Mouse (Mus musculus) liver, embryonic 12.5 days (tissue): ENCODE results near the gene Trmt6. TPM values are rescaled to one million over a fixed set of nuclear protein-coding genes. Genes with fewer than 3 reads are reported as not detected.
A peak's percentile ranks its signal among the peaks of the same experiment; 100 is the strongest.

Experiments
- ATAC-seq: fragments of 200-750 bp; cut with Nextera tagmentation; 2 replicates; pipeline ENCODE4 v1.8.0; 2017; ENCODE audit warnings: moderate number of reproducible peaks, mild to moderate bottlenecking, moderate library complexity
- H3K27ac ChIP-seq: fragments of 300-500 bp; sonication (generic); 2 replicates; pipeline ENCODE4 v1.5.1; 2016; ENCODE audit warnings: mild to moderate bottlenecking
- H3K27me3 ChIP-seq: fragments of 300-500 bp; sonication (generic); replicated peaks from 2 replicates; pipeline ENCODE4 v1.6.1; 2016; ENCODE audit warnings: mild to moderate bottlenecking, moderate library complexity
- H3K36me3 ChIP-seq: fragments of 300-500 bp; sonication (generic); 2 replicates; pipeline ENCODE4 v1.6.1; 2016; ENCODE audit warnings: mild to moderate bottlenecking, moderate library complexity
- H3K4me1 ChIP-seq: fragments of 300-500 bp; sonication (generic); 2 replicates; pipeline ENCODE4 v1.6.1; 2016
- H3K4me2 ChIP-seq: fragments of 300-500 bp; sonication (generic); 2 replicates; pipeline ENCODE4 v1.6.1; 2016; ENCODE audit warnings: mild to moderate bottlenecking, moderate library complexity
- H3K4me3 ChIP-seq: fragments of 300-500 bp; sonication (generic); 2 replicates; pipeline ENCODE4 v1.5.1; 2016; ENCODE audit warnings: mild to moderate bottlenecking, moderate library complexity
- H3K9ac ChIP-seq: fragments of 300-500 bp; sonication (generic); 2 replicates; pipeline ENCODE4 v1.6.1; 2016; ENCODE audit warnings: mild to moderate bottlenecking, moderate library complexity
- H3K9me3 ChIP-seq: fragments of 300-500 bp; sonication (generic); replicated peaks from 2 replicates; pipeline ENCODE4 v1.6.1; 2016; ENCODE audit warnings: mild to moderate bottlenecking, moderate library complexity
- WGBS: fragments of 180-500 bp; shearing (Covaris S2); methylation state at CpG from one replicate; pipeline ENCODE4 v1.1.7; 2016; ENCODE audit not compliant: insufficient replicate concordance; 5-methylcytosine and 5-hydroxymethylcytosine counted together
- polyA plus RNA-seq: library from polyadenylated mRNA; unstranded; fragments of >200 nt; fragmentation: Nextera tagmentation; extraction: Ambion mirVana; gene quantifications from 2 replicates; pipeline ENCODE4 v1.2.1, GENCODE M21; 2016

The Trmt6 gene
- polyA plus RNA-seq, 1 experiment from 2014 or later, result 25.0 TPM

DNA sequence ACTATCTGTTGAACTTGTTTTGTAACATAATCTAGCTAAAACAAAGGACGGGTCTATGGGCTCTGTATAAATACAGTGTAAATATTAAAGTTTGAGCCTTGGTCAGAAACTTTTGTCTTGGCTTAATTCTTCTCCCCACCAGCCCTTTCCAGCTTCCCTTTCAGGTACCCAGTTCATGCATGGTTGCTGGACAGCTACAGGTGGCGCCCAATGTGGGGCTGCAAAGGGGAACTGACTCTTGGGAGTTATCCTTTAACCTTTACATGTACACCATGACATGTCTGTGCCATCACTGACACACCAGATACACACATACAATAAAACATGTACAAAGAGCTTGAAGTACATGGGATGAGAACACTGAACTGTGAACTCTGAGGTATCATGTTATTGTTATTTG, 12.9 kb downstream of the Trmt6 start:
- no peak overlapping the region for H3K9ac ChIP-seq
- H3K4me3 ChIP-seq, result no peak overlapping the region
- 79% methylated on average over 2 of the region's 2 CpGs for WGBS
- H3K36me3 ChIP-seq, result peaks cover 53% of the 10 kb centered on the region
- no peak overlapping the region for H3K27ac ChIP-seq
- ATAC-seq, result no peak
- no peaks in the 10 kb centered on the region for H3K27me3 ChIP-seq
- H3K4me1 ChIP-seq, result no peaks in the 10 kb centered on the region
- H3K4me2 ChIP-seq, result no peak overlapping the region
- H3K9me3 ChIP-seq, result 0 out of 2 replicates have a peak, but pooled peaks cover 4% of the 10 kb centered on the region

DNA sequence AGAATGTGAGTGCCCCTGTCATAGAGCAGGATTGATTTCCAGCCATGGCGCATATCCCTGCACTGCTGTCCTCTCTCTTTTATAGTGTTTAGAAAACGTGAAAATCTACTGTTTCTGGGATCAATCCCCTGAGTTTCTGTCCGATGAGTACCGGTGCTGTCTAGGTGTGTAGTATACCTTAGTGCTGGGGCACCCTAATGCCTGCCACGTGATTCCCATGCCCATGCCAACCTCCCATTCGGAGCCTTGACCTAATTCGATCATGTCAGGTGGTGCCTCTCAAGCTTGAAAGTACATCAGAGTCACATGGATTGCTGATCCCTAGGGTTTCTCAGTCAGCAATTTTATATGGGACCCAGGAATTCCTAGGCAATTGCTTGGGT, 21.7 kb downstream of the Trmt6 start:
- no peak for ATAC-seq
- Histone ChIP-seq H3K4me1 (no peaks in the 10 kb centered on the region), H3K9me3 (no peaks in the 10 kb centered on the region), H3K36me3 (no peaks in the 10 kb centered on the region), H3K27me3 (no peaks in the 10 kb centered on the region), H3K27ac (no peak overlapping the region), H3K9ac (no peak overlapping the region), H3K4me2 (no peak overlapping the region), H3K4me3 (no peak overlapping the region)
- WGBS, result 69% methylated on average over 7 of the region's 7 CpGs

DNA sequence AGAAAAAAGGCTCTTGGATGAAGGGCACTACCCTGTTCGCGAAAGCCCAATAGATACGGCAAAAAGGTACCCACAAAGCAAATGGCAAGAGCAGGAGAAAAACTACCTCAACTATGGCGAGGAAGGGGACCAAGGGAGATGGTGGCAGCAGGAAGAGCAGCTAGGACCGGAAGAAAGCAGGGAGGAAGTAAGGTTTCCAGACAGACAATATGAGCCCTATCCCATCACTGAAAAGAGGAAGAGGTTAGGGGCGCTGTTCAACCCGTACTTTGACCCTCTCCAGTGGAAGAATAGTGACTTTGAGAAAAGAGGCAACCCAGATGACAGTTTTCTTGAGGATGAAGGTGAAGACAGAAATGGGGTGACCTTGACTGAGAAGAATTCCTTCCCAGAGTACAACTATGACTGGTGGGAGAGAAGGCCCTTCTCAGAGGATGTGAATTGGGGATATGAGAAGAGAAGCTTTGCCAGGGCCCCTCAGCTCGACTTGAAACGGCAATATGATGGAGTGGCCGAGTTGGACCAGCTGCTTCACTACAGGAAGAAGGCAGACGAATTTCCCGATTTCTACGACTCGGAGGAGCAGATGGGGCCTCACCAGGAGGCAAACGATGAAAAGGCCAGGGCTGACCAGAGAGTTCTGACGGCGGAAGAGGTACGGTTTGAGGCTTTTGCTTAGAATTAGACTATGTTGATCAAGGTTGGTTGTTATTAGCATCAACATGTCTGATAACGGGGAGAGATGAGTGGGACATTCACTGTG, 22.2 kb downstream of the Trmt6 start:
- H3K27me3 ChIP-seq, result no peaks in the 10 kb centered on the region
- no peaks in the 10 kb centered on the region for H3K9me3 ChIP-seq
- no peak overlapping the region for H3K27ac ChIP-seq
- no peak for ATAC-seq
- H3K9ac ChIP-seq, result no peak overlapping the region
- 62% methylated on average over 19 of the region's 19 CpGs for WGBS
- H3K36me3 ChIP-seq, result no peaks in the 10 kb centered on the region
- no peaks in the 10 kb centered on the region for H3K4me1 ChIP-seq
- no peak overlapping the region for H3K4me3 ChIP-seq
- H3K4me2 ChIP-seq, result no peak overlapping the region

DNA sequence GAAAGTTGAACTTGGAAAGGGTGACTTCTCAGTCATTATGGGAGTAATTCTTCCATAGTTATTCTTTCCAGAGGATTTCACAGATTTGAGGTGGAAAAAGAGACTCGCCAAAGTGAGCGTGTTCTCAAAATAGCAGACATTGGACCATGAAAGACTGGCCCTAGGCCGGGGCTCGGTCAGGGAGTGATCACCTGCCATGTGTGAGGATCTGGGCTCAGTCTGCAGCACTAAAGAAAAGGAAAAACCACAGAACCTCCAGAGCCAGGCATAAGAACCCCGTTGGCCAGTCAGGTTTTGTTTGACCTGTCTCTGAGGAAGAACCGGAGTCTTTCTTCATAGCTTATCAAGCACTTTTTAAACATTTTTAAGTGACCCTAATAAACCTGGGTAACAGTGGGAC, 31.8 kb downstream of the Trmt6 start:
- H3K9ac ChIP-seq, result no peak overlapping the region
- H3K27ac ChIP-seq, result no peak overlapping the region
- ATAC-seq, result no peak
- H3K4me1 ChIP-seq, result peaks cover 5% of the 10 kb centered on the region; the same call in 1 of the 2 replicates
- WGBS, result 59% methylated on average over 6 of the region's 6 CpGs
- H3K4me2 ChIP-seq, result no peak overlapping the region
- H3K9me3 ChIP-seq, result no peaks in the 10 kb centered on the region
- H3K4me3 ChIP-seq, result no peak overlapping the region
- H3K27me3 ChIP-seq, result peaks cover 20% of the 10 kb centered on the region
- no peaks in the 10 kb centered on the region for H3K36me3 ChIP-seq

DNA sequence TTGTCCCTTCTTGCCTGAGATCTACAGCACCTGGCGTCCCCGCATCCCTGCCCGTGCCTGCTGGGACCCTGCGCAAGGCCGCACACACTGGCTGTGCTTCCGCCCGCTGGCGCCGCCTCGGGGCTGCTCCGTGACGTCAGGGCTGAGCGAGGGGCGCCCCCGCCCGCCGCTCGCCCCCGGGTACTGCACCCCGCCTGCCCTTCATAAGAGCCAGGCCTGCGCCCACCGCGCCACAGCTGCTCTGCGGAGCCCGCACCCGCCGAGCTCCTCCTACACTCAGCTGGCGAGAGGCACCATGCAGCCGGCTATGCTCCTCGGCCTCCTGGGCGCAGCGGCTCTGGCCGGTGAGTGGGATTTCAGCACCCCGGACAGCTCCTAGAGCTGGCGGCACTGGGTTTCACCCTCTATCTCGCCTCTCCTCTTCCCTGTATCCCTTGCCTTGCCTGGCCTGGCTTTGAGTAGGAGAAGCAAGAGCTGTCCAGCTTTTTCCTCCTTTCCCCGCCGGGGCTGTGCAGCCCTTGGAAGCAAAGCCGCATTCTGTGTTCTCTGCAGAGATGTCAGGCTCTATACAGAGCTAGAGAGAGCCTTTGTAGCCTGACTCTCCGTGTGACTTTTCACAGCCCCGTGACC, 34.3 kb downstream of the Trmt6 start:
- WGBS, result 2% methylated on average over 41 of the region's 41 CpGs
- Histone ChIP-seq H3K36me3 (no peaks in the 10 kb centered on the region), H3K9ac (no peak overlapping the region), H3K4me1 (peaks cover 5% of the 10 kb centered on the region; the same call in 1 of the 2 replicates), H3K4me2 (peak overlapping the region; percentile 69), H3K27ac (no peak overlapping the region), H3K27me3 (peaks cover 20% of the 10 kb centered on the region), H3K9me3 (no peaks in the 10 kb centered on the region), H3K4me3 (peak overlapping the region; percentile 40)
- ATAC-seq, result peak; percentile 76

DNA sequence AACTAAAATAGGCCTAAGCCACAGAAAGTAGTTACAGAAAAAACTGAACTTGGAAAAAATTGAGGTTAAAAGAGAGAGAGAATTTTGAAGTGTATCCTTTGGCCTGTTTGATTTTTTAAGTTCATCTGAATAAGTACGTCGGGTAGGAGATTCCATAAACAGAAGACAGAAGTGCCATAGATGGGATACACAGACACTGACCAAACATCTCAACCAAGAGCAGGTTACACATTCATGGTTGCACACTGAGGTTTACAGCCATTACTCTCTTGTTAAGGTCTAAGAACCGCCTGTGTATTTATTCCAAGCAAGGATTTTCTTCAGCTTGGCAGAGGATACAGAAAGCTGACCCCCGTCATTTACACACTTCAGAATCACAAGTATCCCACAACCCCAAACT, 34.9 kb downstream of the Trmt6 start, which contains the start of gene Chgb:
Gene Chgb (plus strand): TSS at position 301 of the 400 bp plus-strand sequence.
- Histone ChIP-seq H3K27ac (no peak within 1 kb of the TSS), H3K9ac (no peak within 1 kb of the TSS), H3K4me2 (peak within 1 kb of the TSS; percentile 69), H3K9me3 (no peaks in the 10 kb centered on the region), H3K36me3 (no peaks in the 10 kb centered on the region), H3K4me1 (peaks cover 5% of the 10 kb centered on the region; the same call in 1 of the 2 replicates), H3K4me3 (peak within 1 kb of the TSS; percentile 40), H3K27me3 (peaks cover 20% of the 10 kb centered on the region)
- 14% methylated on average over 4 of the region's 4 CpGs for WGBS
- no peak for ATAC-seq

DNA sequence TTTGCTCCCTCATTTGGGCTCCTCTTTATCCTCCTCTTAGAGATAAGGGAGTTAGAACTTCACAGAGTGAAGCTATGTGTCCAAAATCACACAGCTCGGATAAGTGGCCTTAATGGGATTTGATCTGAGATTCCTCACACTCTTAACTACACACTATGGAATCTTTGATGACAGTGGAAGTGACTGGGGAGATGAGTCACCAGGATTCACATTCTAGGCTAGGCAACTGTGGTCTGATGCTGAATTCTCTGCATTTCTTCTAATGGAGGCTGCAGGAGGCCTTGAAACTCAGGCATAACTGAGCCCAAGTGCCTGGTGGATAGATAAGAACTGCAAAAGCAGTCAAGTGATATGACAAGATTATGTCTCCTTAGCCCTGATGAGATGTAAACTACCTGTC, 45.0 kb downstream of the Trmt6 start:
- no peak overlapping the region for H3K27ac ChIP-seq
- no peak overlapping the region for H3K4me3 ChIP-seq
- H3K27me3 ChIP-seq, result no peaks in the 10 kb centered on the region
- H3K9ac ChIP-seq, result no peak overlapping the region
- no peaks in the 10 kb centered on the region for H3K36me3 ChIP-seq
- no peaks in the 10 kb centered on the region for H3K4me1 ChIP-seq
- no peak overlapping the region for H3K4me2 ChIP-seq
- no peak for ATAC-seq
- WGBS, result 32% methylated on average over 1 of the region's 1 CpGs
- no peaks in the 10 kb centered on the region for H3K9me3 ChIP-seq

DNA sequence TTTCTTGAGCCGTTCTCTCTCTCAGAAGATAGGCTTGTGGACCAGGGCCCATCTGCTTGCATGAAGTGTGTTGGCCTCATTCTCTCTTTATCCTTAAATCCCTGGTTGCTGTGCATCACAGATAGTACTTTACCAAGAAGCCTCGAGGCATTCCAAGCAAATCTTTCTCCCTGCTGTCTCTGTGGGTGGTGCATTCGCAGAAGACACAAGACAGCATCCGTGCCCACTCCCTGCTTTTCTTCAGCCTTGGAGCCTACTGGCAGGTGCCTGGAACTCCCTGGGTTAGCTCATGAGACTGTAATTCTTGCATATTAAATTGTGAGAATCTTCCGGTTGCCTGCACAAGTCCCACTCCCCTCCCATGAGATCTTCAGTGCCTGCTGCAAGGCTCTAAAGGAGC, 57.9 kb downstream of the Trmt6 start:
- Histone ChIP-seq H3K4me2 (no peak overlapping the region), H3K9me3 (no peaks in the 10 kb centered on the region), H3K36me3 (no peaks in the 10 kb centered on the region), H3K4me3 (no peak overlapping the region), H3K27me3 (no peaks in the 10 kb centered on the region), H3K9ac (no peak overlapping the region), H3K27ac (no peak overlapping the region), H3K4me1 (no peaks in the 10 kb centered on the region)
- 62% methylated on average over 5 of the region's 5 CpGs for WGBS
- no peak for ATAC-seq

Other genes with a start within 250 kb of the Trmt6 start
- gene Gpcpd1, start 228.3 kb downstream of the Trmt6 start, polyA plus RNA-seq, result 50.6 and 56.2 TPM in 2 replicates
- 9.5 and 11.6 TPM in 2 replicates for gene Shld1, start 129.1 kb downstream of the Trmt6 start, polyA plus RNA-seq
- gene Chgb, start 34.8 kb downstream of the Trmt6 start, polyA plus RNA-seq, result 0.10 TPM in 1 of 2 replicates, not detected in the other
- gene Mcm8, start 86 bp upstream of the Trmt6 start, polyA plus RNA-seq, result 11.8 and 13.0 TPM in 2 replicates
- gene Crls1, start 30.6 kb upstream of the Trmt6 start, polyA plus RNA-seq, result 21.9 and 23.4 TPM in 2 replicates
- gene Lrrn4, start 64.8 kb upstream of the Trmt6 start, polyA plus RNA-seq, result 1.8 and 2.1 TPM in 2 replicates
- 0.47 and 0.83 TPM in 2 replicates for gene Fermt1, start 129.9 kb upstream of the Trmt6 start, polyA plus RNA-seq